Mouse (Mus musculus): Measurements from ENCODE around the gene Sgsm2.

Sgsm2 gene

DNA sequence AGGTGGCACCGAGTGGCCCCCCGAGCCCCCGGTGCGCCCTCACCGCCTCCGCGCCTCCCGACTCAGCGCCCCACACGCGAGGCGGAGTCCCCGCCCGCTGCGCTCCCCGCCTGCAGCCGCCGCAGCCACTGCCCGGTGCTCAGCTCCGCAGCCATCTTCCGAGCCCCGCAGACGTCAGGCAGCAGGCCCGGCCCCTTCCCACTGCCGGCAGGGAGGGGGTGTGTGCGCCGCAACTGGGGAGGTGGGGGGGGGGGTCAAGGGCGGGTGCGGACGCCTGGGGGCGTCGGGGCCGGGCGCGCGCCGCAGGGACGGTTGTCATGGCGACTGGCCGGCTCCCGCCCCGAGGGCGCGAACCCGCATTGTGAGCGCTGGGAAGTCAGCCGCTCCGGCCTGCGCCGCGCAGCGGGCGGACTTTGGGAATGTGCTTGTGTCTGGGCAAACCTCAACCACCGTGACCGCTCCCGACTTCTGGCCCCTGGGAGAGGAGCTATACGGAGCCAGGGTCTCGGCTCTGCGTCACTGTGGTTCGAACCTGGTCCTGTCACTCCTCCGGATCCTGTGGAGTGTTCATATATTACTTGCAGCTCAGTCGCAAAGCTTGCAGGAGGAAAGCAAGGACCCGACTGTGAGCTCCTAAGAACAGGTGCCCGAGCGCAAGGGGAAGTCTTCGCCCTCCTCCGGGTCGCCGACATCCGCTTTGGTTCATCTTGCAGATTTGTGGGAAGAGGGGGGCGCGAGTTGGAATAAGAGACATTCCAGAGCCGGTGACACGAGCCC is at the start of gene Sgsm2:
Gene Sgsm2 (minus strand): TSS at position 160 of the 777 bp plus-strand sequence.
- DNase-seq (ENCODE audit: low spot score), result peak; percentile 81

DNA sequence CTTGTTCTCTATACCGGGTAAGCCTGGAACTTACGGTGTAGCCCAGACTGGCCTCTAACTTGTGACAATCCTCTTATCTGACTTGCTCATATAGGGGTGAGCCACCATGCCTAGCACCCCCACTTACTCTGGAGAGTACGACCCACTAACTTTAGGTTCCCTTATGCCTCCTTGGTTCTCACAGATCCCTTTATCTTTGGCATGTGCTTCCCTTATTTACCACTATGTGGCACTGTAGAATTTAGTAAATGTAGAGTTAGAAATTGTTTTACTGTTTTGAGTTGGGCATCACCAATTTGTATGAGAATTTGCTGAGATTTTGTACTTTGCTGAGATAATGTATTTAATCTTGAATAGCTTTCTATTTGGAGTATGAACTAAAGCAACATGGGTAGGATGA is 49.5 kb upstream of the Sgsm2 start:
- DNase-seq (ENCODE audit: low spot score), result peak; percentile 74

DNA sequence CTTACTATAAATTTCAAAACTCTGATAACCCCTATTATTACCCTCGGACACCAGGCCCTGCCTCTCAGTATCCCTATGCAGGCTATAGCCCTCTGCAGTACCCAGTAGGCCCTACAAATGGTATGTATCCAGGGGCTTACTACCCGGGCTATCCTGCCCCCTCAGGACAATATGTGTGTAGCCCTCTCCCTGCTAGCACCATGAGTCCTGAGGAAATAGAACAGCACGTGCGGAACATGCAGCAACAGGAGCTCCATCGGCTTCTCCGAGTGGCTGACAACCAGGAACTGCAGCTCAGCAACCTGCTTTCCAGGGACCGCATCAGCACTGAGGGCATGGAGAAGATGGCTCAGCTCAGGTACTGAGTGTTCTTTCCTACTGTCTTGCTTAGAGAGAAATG is 33.5 kb upstream of the Sgsm2 start:
- no peak for DNase-seq (ENCODE audit: low spot score)

DNA sequence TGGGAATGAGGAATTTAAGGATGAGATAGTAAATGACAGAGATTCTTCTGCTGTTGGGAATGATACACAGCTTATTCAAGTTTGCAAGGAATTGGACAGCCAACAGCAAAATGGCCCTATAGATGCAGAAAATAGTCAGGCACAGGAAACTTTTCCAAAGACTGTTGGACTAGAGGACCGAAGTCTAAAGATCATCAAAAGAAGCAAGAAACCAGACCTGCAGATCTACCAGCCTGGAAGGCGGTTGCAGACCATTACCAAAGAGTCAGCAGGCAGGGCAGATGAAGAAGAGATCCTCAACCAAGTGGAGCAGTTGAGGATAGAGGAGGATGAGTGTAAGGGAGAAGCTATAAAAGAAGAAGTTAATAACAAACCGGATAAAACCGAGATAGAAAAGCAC is 32.3 kb upstream of the Sgsm2 start:
- no peak for DNase-seq (ENCODE audit: low spot score)

DNA sequence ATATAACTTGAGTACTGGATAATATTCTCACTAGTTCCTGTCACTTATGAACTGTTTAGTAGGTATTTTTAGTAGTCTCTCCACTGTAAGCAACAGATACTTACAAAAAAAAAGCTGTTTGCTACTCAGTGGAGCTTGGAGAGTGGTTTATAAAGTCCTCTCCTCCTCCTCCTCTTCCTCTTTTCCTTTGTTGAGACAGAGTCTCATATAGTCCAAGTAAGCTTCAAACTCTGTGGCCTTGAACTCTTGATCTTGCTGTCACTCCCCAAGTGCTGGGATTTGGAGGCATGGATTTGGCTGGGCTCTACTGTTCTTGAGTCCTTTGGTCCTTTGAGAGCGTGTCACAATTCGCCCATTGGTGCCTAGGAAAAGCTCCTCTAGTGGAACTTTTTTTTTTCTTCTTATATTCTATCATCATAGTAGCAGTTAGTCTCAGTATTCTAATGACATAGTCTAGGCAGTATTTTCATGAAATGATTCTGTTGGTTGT is 30.4 kb upstream of the Sgsm2 start:
- DNase-seq (ENCODE audit: low spot score), result no peak

DNA sequence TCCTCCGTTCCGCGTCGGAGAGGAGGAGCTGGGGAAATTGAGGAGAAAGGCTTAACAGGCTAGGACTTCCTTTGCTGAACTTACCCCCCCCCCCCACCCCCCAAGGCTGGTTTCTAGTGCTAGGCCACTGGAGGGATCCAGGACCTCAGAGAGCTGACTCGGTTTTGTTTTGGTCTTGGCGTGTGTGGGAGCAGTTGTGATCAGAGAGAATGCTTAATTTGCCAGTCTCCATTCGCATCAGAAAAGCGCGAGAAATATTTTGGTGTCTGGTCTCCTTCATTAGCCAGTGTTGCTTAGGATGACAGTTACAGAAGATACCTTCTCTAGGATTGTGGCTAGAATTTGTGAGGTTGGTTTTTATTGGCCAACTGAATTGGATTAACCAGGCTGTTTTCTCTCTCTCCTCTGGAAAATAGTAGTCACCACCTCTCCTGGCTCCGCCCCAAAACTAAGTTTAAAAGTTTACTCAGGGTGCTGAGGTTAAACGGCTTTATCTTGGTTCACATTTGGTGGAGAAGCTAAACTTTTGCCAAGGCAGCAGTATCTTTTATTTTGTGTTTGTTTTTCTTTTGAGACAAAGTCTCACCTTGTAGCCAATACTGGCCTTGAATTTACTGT is 29.6 kb upstream of the Sgsm2 start:
- no peak for DNase-seq (ENCODE audit: low spot score)

DNA sequence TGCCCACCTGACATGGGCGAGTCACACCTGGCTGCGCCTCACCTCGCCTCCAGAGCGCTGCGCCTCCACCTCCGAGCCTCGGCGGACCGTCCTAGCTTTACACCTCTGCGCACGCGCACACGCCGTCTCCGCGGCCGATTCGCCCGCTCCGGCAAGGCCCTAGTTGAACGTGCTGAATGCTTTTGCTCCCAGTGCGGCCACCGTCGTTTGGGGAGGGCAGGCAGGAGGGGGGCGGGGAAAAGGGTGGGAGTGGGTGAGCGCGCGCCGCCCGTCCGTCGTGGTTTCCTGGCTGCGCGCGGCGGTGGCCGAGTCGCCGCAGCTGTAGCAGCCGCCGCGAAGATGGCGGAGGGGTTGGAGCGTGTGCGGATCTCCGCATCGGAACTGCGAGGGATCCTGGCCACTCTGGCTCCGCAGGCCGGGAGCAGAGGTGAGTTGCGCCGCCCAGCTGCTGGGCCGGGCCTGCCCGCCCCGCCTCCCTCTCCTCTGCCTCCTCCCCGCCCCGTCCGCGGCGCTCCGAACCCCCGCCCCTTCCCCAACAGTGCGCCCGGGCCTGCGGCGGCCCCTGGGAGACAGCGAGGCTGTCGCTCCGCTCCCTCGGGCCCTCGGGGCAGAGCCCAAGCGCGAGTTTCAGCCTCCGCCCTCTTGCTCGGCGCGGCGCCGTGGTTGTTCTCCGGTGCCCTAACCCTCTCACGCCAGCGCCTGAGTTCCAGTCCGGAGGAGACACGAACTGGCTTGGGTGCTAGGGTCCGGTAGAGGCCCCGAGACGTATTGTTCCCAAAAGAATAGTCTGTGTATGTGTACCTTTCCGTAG is 28.9 kb upstream of the Sgsm2 start, which contains the start of the genes Smg6 and Srr:
Gene Smg6 (plus strand): TSS at position 247 of the 811 bp plus-strand sequence.
Gene Srr (minus strand): TSS at position 372 of the 811 bp plus-strand sequence.
- peak; percentile 97 for DNase-seq (ENCODE audit: low spot score)

DNA sequence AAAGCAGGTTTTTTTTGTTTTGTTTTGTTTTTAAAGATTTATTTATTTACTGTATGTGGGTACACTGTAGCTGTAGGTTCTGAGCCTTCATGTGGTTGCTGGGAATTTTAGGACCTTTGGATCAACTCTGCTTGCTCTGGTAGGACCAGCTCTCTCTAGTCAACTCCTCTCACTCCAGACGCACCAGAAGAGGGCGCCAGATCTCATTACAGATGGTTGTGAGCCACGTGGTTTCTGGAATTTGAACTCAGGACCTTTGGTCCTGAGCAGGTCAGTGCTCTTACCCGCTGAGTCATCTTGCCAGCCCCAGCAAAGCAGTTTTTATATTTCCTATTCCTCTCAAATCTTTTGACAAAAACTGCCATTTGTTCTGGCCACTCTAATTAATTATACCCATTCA is 27.3 kb upstream of the Sgsm2 start:
- peak; percentile 46 for DNase-seq (ENCODE audit: low spot score)

DNA sequence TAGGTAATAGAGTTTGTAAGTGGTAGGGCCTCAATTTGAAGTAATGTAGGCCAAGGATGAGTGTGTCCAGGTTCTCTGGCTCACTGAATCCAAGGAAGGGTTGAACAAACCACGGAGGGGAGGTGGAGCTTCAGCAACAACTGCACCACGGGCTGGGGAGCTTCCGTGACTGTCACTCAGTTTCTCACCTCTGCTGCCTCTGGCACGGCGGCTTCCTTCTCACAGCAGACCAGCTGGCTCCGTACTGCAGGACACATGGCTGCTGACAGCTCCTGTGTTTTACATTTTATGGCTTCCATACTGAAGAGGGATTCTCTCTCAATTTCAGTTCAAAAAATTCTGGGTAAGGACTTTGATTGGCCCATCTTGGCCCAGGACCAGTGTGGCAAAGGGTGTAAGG is 22.4 kb upstream of the Sgsm2 start:
- no peak for DNase-seq (ENCODE audit: low spot score)

DNA sequence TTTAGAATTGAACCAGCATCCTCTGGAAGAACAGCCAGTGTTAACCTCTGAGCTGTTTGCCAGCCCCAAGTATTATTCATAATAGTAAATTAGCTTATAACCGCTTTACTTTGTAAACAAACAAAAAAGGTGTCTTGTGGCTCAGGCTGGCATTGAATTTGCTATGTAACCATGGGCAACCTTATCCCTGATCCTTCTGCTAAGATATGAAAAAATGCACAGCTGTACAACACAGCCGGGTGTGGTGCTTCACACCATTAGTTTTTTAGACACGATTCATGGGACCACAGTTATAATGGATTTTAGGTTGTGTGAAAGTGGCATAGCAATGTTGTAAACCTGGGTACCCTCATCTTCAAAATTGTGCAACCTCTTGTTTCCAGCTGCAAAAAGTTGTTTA is 15.6 kb upstream of the Sgsm2 start:
- no peak for DNase-seq (ENCODE audit: low spot score)

DNA sequence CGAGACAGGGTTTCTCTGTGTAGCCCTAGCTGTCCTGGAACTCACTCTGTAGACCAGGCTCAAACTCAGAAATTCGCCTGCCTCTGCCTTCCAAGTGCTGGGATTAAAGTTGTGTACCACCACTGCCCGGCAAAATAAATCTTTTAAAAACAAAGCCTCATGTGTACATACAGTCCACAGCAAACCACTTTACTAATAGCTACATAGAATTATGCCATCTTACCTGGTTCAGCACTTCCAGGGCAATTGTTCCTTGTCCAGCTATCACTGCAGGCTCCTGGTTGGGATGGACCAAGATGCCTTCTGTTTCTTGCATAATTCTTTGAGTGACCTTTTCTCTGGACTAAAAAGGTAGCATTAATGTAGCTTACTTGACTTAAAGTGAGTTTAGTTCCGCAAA is 13.1 kb upstream of the Sgsm2 start:
- no peak for DNase-seq (ENCODE audit: low spot score)

DNA sequence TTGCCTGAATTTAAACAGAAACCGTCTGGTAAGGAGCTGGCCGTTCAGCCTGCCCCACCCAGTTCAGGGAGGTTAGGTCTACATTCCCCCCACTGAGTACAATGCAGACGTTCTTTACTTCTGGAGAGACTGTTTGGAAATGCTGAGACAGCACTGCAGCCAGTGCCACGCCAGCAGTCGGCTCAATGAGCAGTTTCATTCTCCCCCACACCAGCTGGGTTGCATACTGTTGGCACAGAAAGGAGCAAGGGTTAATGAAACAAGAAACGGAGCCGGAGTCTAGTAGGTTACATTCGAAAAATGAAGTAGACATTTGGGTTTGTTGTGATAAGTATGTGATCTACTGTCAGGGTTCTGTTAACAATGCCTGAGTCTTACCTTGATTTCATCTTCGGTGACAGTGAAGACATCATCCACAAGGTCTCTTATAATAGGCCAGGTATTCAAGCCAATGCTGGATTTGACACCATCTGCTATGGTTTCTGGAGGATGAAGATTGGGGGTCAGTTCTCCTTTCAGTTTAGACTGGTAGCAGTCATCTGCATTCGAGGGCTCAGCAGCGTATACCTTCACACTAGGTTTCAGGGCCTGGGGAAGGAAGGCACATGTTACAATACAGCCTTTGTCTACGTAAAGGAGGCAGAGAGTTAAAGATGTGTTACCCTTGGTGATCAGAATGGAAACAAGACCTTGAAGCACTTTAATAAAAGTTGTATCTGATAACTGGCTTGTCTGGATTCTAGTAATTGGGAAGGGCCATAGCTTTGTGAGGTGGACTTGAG is 11.9 kb upstream of the Sgsm2 start:
- DNase-seq (ENCODE audit: low spot score), result no peak

DNA sequence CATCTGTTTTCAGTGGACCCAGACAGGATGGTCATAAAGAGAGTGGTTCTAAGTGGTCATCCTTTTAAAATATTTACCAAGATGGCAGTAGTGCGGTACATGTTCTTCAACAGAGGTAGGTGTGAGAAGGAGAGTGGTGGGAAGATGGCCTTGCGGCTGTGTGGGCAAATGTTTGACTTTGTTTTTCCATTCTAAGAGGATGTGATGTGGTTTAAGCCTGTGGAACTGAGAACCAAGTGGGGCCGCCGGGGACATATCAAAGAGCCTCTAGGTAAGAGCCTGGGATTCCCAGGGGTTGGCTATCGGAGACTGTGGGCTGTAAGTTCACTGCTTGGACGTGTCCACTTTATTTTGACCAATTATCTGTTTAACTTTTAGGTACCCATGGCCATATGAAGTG is 11.0 kb upstream of the Sgsm2 start:
- DNase-seq (ENCODE audit: low spot score), result no peak

DNA sequence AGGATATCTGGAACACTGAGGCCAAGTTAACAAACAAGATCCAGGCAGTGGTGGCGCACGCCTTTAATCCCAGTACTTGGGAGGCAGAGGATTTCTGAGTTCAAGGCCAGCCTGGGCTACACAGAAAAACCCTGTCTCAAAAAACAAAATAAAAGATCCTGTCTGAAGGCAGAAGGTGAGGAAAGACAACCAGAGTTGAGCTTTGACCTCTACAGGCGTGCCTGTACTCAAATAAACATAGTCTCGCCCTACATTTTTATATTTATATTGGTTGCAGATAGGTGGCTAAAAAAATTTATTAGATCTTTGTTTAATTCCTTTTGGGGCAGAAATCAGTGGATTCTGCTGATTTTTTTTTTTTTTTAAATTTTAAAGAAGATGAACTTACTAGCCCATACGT is 5.6 kb upstream of the Sgsm2 start:
- DNase-seq (ENCODE audit: low spot score), result no peak

DNA sequence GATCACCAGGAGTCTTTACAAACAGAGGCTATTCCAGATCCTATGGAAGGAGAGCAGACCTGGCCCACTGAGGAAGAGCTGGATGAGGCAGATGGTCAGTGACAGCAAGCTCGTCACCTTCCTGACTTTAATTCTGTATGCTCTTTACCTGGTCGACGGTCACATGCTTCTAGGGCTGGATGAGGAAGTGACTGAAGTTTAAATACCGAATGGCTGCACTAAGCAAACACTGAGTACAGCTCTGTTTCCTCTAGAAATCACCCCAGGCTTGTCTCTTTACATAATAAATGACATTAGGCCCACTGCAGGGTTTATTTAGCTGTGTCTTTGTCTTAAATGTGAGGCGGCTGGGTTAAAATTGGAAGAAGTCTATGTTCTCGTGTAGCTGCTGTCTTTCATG is 4.7 kb upstream of the Sgsm2 start:
- DNase-seq (ENCODE audit: low spot score), result no peak

DNA sequence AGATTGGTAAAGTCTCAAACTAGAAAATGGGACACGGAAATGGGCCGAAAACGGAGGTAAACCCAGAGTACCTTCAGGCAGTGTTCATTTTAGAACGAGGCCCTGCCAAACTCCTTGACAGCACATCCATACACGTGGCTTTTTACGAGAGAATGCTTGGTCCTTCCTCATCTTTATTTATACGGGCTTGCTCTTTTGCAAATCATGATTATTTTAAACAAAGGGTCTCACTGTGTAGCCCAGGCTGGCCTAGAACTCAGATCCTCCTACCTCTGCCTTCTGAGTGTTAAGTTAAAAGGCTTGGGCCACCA is 1.6 kb upstream of the Sgsm2 start:
- no peak for DNase-seq (ENCODE audit: low spot score)

DNA sequence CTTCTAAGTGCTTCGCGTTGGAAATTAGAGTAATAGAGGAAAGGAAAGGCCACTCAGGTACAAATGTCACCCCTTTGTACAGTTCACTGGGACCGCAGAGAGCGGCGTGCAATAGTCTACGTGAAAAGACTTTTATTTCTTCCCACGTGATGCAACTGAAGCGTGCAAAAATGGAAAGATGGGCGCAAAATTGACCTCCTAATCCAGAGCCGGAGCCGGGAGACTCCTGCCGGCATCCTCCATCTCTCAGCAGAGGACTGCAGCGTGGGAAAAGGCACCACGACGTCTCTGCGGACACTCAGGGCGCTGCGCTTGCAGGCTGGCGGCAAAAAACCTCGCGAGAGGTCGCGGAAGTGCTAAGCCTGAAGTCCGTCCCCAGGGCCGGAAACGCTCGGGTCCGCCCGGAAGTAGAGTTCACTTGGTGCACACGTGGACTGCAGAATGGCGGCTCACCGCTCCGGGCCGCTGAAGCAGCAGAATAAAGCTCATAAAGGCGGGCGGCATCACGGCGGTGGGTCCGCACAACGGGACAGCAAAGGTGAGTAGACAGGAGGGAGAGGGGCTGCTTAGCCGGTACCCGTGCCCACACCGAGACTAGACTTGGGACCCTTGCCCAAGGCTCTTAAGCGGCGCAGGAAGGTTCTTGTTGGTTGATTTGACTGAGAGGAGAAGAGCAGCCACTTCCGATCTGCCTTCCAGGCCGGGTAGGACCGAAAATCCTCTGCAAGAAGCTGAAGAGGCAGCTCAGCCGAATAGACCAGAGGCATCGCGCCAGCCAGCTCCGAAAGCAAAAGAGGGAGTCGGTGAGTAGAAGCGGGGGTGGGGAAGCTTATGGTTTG is 1.0 kb upstream of the Sgsm2 start, which contains the start of gene Tsr1:
Gene Tsr1 (plus strand): TSS at position 394 of the 839 bp plus-strand sequence.
- DNase-seq (ENCODE audit: low spot score), result peak; percentile 95

DNA sequence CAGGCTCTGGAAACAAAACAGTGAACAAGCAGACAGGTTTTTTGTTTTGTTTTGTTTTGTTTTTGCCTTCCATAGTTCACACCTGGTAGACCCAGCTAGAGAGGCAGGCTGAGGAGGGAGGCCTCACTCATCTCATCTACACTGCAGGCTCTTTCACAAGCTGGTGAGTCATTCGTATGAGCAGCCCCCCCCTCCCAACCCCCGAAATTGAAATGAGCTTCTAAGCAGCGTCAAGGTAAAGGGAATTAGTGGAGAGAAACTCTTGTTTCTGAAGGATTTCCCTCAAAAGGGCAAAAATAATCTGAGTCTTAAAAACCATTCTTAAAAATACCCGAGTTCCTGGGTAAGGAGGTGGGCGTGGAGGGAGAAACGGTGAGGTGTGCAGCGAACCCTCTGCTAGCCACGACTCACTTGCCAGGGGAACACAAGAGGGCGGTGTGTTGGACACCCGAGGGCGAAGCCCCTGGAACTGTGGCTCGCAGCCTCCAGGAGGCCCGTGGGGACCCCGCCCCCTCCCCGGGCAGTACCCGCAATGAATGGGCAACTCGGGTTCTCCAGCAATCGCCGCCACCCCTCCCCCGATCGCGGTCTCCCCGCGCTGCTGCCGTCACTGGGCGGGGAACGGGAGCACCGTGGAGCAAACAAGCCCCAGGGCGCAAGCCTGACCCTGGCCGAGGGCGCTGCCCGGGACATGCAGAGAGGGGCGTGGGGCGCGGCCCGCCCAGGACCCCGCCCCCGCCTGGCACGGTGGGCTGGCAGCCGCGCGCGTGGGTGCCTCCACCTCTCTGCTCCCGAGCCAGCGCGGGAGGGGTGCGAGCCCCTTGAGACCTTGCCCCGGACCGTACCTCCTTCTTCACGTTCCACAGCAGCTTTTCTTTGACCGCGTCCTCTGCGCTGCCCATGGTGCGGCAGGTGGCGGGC is 620 bp downstream of the Sgsm2 start:
- peak; percentile 46 for DNase-seq (ENCODE audit: low spot score)

DNA sequence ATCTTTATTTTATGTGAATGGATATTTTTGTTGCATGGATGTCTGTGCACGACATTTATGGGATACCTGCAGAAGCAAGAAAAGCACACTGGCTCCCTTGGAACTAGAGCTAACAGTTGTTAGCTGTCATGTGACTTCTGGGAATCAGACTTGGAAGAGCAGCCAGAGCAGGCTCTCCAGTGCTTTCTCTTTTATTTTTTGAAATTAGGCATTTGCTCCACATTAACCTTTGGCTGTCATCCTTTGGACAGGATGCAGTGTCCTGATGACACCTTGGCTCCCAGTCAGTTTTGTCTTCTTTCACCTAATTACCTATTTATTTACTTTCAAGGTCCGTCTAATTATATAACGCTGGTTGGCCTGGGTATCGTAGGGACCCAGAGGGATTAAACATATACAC is 2.2 kb downstream of the Sgsm2 start:
- no peak for DNase-seq (ENCODE audit: low spot score)

DNA sequence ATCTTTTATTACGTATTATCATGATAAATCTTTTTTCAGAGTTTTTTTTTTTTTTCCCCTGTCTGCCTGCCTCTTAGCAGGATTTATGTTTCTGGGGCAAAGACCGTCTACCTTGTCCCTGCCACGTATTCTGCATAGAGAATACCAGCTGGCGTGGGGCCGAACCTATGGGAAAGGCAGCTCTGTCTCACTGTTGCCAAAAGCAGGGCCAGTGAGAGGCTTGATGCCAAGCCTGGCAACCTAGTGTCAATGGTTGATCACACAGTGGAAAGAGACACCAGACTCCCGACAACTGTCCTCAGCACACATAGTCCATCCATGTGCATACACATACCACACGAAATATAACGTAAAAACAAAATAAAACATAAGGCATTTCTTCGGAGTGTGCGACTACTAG is 13.8 kb downstream of the Sgsm2 start:
- no peak for DNase-seq (ENCODE audit: low spot score)
